Mouse (Mus musculus) cerebellum, adult 2 months (tissue): ENCODE measurements around the gene Tnip1.

Experiments
- CTCF ChIP-seq: fragments of 200-500 bp; IDR thresholded peaks from 2 replicates; pipeline ENCODE4 v1.5.1; 2011; ENCODE audit warnings: low read depth, mild to moderate bottlenecking, control low read depth, low read length, moderate library complexity, borderline replicate concordance; ENCODE audit not compliant: insufficient read depth
- POLR2A ChIP-seq: fragments of 200-500 bp; IDR thresholded peaks from 2 replicates; pipeline ENCODE4 v1.6.1; 2011; ENCODE audit warnings: low read length, control low read depth, borderline replicate concordance; ENCODE audit not compliant: insufficient read depth

- TF ChIP-seq CTCF (no peak), POLR2A (no peak)
These were observed 68.1 kb downstream of the Tnip1 start for GRCm38 (mm10) chr11:54894589-54894988.
